Mouse (Mus musculus): ENCODE results near the gene Atf1.
A peak's percentile ranks its signal among the peaks of the same experiment; 100 is the strongest.

Gene Atf1

DNA sequence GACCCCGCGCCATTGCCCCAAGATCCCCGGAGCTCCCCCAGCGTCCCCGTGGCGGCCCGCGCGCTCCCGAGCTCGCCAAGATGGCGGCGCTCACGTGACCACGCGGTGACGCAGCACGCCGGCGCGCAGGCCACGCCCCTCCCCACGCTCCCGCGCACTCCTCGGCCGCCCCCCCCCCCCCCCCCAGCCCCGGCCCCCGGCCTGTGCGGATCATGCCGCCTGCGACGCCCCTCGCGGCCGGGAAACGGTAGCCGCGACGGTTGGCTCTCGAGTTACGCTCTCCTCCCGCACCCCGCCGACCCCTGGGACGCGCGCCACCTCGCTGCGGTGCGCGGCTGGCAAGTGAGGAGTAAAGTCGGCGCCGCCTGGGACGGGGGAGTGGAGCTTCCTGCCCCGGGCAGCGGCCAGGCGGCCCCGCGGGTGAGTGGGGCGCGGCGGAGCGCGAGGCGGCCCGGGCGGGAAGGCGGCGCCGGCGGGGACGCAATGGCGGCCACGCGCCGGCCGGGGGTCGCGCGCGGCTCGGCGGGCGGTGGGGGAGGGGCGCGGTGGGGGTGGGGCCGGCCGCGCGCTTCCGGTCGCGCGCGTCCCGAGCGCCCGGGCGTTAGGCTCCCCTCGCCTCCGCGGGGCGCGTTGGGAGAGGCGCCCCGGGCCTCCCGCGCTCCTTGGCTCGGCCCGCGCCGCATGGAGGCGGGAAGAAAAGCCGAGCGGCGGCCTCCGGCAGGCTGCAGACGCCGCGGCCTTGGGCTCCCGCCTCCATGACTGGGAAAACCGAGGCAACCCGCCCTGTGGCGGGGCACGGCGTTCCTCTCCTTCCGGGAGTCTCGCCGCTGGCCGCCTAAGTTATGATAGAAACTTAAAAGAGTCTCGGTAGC is at the start of gene Atf1:
TSS of gene Atf1 (plus strand) at position 157 of the 872 bp plus-strand sequence.
- peak; percentile 90 for DNase-seq

DNA sequence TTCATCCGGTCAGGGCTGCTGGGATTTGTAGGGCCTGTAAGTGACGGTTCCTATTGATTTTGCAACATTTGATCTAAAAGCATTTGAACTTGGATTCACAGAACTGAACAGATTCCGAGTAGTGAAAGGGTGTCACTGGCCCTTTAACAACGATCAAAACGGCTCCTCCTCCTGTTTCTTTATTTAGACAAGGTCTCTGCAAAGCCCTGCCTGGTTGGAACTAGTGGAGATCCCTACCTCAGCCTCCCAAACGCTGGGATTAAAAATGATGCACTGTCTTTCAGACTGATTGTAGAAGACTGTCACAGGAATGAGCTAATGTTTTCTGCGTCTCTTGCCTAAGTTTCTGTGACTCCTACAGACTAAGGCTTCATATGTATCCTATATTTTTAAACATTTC is 49.1 kb upstream of the Atf1 start:
- DNase-seq, result no peak

DNA sequence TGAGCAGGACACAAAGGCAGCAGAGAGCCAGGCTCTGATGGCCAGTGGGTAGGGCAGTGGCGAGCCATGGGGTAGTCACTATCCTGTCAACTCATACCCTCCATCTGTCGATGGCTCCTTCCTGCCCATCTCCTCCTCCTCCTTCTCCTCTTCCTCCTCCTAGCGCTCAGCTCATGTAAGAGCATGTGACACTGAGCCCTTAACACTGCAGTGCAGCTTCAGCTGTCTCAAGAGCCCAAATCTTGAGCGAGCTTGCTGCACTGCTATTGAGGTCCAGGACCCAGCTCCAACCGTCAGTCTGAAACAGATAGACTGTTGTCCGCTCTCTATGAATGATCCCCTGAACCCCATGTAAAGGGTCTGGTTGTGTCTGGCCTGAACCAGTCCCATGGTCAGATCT is 47.9 kb upstream of the Atf1 start:
- DNase-seq, result no peak

DNA sequence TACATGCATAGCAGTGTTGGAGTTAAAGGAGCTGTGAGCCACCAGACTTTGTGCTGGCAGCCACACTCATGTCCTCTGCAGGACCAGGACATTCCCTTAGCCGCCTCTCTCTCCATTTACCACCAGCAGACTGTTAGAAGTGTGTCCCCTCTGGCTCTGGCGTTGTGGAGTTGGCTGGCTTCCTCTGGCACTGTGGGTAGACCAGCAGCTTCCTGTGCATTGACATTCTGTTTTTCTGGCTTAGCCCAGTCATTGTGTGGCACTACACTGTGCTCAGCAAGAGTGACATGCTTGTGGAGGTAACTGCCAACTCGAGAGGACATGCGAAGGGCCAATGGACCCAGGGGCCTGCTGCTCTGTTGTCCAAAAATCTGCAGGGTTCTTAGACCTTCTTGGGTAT is 47.4 kb upstream of the Atf1 start:
- DNase-seq, result no peak

DNA sequence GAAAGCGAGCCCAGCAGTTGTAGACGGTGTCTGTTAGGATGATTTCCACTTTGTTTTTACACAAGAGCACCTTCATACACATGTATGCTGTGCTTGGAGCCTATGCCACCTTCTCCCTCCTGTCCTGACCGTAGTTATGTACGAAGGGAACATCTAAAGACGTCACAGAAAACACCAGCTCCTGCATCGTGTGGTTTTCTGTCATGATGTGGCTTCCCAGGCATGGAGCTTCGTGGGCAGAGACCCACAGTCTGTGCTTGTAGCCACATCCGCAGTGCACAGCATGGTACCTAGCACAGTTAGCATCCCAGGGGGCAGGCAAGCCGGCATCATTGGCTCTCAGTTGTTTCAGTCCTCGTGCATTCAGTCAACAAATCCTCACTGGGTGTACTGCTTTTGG is 45.8 kb upstream of the Atf1 start:
- DNase-seq, result no peak

DNA sequence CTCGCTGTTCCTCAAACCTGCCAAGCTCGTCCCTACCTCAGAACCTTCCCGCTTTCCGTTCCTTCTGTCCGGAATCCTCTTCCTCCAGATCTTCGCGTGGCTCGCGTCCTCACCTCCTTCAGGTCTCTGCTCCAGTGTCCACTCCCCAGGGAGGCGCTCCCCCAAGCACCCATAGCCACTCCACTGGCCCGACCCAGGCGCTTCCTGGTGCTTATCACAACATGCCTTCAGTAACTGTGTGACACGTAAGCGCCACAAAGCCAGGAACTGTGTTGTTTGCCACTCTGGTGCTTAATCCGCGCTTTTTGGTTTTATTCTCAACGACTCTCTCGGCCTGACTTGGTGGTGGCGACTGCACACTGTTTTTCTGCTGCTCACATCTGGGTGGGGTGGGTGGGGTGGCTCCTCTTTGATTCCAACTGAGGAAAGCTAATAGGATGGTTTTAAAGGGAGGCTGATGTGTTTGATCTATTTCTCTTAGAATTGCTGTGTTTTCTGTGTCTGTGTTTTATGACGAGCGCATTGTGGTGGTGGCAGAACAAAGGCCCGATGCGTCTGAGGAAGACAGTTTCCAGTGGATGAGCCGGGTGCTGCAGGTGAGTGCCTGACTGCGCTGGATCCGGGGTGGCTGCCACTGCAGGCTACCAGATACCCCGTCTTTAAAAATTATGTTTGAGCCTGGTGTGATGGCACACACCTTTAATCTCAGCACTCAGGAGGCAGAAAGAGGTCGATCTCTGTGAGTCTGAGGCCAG is 44.9 kb upstream of the Atf1 start:
- no peak for DNase-seq

DNA sequence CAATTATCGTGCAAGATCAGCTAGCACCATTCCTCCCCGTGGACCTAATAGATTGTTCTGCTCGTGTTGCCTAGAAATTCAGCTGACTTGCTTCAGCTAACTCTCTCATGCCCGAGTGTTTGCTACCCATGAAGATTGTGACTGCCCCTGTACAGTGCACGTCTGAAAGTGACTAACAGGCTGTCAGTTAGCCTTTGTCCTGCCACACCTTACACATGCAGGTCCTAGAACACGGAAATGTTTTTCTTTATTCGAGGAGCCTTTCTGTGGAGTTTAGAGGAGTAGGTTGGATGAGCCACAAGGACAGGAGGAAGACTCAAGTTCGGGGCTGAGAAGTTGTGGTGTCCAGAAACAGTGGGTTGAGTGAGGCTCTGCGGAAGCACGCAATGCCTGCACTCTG is 44.1 kb upstream of the Atf1 start:
- no peak for DNase-seq

DNA sequence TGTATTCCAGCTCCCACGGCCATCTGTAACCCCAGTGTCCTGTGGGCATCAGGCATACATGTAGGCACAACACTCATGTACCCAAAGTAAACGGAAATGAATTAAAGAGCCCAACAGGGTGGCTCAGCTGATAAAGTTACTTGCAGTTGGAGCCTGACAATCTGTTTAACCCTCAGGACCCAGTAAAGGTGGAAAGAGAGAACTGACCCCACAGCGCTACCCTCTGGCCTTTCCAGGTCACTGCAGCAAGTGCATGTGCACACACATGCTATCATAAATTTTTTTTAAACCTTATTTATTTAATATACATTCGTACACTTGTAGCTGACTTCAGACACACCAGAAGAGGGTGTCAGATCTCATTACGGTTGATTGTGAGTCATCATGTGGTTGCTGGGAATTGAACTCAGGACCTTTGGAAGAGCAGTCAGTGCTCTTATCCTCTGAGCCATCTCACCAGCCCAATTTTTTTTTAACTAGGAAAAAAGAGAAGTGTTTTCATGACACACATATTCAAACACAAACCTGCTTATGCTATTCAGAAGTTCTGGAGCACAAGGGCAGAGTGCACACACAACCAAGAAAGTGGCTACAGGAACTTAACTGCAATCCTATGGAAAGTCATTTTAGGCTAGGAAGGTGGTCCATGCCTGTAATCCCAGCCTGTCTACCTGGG is 42.7 kb upstream of the Atf1 start:
- no peak for DNase-seq

DNA sequence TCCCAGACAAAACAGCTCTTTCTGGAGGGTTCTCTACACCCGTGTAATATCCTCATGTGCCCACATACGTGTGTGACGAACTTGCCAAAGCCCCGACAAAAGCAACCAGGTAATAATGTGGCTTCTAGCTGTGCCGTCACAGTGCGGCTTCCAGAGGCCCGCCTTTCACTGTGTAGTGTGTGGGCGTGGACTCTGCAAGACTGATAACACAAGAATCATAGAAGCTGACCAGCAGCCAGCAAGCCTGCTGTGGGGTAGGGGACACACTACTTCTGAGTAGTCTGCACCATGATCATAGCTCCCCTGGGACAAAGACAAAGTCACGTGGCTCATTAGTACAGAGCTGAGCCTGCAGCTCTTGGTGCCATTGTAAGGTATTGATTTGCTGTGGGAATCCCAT is 41.4 kb upstream of the Atf1 start:
- no peak for DNase-seq

DNA sequence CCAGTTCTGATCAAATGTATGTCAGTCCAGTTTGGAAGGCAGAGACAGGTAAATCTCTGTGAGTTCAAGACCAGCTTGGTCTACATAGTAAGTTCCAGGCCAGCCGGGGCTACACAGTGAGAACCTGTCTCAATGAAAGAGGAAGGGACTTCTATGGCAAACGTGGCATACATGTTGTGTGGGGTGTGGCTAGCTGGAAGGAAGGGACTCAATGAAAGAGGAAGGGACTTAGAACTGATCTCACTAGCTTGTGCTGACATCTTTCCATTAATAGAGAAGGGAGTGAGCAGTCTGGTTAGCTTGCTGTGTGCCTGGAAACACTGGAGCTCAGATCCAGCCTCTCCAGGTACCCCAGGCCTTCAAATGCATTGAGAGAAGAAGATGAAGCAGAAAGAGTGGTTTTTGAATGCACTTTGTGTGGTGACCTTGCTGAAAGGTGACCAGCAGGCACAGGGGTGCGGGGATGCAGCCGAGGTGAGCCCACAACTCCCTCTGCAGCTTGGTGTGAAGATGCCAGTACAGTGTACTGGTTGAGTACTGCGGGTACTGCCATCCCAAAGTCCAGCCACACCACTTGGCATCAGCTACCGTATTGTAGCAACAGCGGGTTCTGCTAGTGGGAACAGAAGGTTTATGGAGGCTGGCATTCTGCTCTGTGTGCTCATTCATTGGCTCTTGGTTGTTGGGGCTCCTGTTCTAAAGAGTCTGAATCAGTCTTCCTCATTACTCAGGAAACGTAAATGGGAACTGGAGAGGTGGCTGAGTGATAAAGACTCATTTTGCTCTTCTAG is 40.5 kb upstream of the Atf1 start:
- DNase-seq, result no peak

DNA sequence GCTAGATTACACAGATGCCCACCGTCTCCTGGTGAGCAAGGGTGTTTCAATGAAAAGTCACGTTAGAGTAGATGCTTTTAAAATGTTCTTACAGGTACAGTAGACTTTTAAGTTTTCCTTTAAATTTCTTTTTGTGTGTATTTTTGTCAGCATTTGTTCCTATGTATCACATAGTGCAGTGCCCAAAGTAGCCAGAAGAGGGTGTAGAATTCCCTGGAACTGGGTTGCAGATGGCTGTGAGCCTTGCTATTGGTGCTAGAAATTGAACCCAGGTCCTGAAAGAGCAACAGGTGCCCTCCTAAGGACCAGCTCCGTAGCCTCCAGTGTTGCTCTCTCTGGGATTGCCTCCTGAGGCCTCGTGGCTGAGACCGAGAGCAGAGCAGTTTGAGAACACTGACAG is 39.1 kb upstream of the Atf1 start:
- no peak for DNase-seq

DNA sequence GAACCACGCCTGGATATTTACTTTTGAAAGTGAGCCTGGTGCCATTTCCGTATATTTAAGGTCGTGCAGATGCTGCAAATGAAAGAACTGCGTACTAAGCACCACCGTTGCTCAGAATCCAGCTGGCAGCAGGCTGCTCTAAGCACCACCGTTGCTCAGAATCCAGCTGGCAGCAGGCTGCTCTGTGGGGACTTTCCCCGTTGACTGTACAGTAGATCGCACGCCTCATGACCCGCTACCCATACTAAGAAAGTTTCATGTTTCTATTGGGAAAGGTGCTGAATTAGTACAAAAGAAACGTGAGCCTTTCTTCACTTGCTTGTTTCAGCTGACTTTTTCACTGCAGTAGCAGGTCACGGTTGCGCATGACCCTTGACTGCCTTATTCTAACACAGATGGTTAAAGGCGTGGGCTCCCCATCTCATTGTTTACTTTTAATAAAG is 38.6 kb upstream of the Atf1 start:
- no peak for DNase-seq

DNA sequence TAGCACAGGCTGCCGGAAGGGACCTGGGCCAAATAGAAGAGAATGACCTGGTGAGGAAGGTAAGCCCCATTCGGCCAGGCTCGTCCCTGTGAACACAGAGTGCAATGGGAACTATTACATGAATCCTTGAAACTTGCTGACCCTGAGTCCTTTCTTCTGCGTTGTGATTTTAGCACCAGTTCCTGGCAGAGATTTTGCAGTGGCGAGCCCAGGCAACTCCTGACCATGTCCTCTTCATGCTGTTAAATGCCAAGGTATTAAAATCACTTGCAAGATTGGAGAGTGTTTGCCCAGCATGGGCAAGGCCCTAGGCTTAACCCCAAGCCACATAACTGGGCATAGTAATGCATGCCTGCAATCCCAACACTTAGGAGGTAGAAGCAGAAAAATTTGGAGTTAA is 37.5 kb upstream of the Atf1 start:
- DNase-seq, result no peak

DNA sequence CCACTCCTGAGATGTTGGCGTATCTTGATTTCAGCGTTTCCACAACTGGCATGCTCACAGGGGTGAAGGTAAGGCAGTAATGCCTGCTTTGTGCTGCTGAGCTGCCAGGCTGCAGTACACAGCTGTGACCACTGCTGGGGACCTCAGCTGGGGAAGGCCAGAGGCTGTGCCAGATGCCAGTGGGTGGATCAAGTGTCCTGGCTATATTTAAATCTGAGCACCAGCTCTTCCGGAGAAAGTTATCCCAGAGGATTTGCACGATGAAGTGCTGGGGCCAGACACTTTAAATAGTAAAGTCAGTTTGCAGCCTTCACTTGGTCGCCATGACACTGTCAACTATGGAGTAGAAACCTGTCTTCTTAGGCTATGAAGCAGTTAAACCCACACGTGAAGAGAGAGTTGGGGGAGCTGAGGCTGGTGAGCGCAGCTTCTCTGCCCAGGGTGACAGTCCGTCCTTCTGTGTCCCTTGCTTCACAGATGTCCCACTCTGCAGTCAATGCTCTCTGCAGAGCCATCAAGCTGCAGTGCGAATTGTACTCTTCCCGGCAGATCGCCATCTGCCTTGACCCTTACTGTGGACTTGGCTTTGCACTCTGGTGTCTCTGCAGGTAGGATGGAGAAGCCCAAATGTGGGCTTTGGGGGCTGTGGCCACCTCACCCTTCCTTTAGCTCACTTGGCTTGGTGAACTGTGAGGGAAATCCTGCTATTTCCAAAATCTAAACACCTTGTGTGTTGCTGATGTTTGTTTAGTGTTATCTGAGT is 28.5 kb upstream of the Atf1 start:
- peak; percentile 48 for DNase-seq

DNA sequence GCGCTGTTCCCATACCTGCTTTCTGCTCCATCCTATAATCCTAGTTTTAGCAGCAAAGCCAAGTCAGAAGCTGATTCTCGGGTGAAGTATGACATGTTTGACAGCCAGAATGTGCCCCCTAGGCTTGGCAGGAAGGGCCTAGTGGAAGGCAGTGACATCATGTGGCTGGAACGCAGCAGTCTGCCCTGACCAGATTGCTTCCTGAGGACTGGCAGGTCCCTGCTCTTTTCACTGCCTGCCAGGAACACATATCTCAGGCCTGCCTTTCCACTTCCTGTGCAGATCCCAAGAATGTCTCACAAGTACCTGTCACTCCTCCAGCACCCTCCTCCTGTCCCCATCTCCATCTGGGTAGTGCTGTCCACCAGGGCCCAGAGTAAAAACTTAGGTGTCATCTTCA is 27.8 kb upstream of the Atf1 start:
- no peak for DNase-seq

DNA sequence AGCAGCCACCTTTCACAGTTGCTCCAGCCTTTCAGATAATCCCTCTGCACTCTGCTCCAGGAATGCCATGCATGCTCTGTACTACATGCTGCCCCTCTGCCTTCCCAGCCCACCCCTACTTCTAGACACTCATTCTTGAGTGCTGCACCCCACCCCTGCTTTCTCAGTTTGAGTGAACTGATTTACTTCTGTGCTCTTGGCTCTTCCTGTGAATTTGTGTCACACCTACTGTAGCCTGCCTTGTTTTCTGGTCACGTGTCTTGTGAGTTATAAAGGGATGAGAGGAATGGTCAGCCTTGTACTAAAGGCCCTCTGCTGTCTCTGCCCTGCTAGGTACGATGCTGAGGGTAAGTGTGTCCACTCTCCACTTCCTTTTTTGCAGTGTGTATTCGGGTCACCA is 25.8 kb upstream of the Atf1 start:
- DNase-seq, result no peak

DNA sequence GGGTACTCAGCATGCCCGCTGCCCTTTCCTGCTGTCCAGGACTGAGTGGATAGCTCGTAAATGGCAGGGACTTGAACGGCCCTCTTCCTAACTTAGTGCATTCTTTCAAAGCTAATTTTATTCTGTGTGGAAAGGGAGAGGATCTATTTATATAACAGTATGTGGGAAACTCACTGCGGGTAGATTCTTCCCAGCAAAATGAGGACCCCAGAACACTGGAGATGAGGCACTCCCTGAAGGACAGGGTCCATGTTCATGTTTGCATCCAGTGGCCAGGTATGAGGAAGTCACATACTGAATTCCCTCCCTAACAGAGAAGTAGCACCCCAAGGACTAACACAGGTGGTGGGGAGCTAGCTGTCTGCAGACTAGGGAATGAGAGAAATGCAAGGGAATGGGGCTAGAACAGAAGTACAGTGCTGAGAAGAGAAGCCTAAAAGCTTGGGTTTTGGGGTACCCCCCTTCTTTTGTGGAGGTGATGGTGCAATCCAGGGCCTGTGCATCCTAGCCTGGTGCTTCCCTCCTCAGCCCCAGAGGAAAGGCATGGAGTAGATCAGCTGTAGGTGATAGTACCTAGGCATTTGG is 25.1 kb upstream of the Atf1 start:
- DNase-seq, result peak; percentile 34

DNA sequence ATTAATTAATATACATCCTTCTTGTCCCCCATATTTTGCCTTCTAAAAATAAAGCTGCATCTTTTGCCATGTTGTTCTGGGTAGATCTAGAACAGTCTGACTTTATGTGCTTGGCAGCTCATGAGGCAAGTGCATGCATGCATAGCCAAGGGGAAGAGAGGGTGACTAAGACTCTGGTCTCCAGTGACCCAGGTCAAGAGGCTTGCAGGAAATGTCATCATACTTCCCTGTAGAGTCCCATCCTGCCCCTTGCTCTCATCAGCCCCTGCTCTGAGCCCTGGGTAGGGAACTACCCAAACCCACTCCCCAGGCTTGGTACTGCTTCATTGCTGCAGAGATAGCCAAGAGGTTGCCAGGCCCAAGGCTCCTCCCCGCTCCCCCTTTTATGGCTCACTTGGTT is 23.0 kb upstream of the Atf1 start:
- no peak for DNase-seq

DNA sequence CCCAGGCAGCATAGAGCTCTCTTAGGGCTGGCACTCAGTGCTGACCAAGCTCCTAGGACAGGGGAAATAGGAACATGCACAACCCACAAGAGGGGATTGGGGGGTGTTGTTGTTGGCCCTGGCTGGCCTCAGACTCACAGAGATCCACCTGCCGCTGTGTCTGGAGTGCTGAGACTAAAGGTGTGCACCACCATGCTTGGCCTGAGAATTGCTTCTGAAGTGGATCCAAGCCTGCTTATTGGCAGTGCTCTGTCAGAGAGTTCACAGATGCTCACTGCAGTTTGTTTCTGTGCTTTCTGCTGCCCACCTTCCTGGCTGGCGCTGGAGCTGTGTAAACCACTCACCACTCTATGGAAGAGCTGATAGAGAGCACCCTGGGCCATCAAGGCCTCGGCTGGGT is 17.6 kb upstream of the Atf1 start:
- no peak for DNase-seq

DNA sequence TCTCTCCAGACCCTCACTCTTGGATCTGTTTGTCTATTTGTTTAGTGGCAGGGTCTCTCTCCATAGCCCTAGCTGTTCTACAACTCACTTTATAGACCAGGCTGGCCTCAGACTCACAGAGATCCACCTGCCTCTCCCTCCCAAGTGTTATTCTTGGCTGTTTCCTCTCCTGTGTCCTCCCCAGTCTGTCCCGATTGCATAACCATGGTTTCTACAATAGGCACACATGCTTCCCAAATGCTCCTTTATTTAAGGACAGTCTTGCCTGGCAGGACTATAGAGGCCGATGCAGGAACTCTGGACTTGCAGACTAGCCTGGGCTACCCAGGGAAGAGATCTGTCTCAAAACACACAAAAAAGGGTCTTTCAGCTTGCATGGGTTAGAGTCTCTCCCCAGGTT is 14.3 kb upstream of the Atf1 start:
- DNase-seq, result no peak

DNA sequence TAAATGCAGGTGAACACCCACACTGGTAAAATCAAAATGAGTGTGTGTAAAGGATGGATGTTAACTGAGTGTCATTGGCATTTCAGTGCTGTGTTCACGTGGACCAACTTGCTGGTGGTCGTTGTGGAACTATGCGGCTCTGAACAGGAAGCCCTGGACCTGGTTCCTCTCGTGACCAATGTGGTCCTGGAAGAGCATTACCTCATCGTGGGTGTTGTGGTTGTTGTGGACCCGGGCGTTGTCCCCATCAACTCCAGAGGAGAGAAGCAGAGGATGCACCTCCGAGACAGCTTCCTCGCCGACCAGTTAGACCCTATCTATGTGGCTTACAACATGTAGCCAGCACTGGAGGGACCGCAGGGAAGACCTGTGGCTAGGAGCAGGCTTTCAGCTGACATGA is 12.5 kb upstream of the Atf1 start:
- DNase-seq, result no peak

DNA sequence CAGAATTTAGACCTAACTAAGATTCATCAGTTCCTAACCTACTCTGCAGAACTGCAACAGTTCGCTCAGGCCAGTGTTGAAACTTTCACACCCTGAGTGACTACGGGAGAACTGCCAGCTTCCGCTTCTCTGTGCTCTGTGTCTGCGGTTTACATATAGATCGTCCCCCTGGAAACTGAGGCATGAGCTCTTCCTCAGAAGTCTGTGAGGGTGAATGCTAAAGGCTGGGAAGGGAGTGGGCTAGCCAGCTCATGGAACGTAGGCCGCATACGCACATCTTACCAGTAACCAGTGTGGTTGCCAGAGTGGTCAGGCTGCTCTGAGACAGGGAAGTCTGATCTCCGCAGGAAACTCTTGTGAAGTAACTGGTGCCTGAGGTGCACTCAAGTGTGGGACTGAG is 11.4 kb upstream of the Atf1 start:
- no peak for DNase-seq
